In genomic region chr12:100831629-100832325, GRCm38 (mm10) we compare ENCODE assay signal across 21 mouse cellular contexts. TPM values are rescaled to one million over a fixed set of nuclear protein-coding genes. Genes with fewer than 3 reads are reported as not detected.
DNase-seq lines count a peak whose midpoint lies in the region; ATAC-seq and TF ChIP-seq lines count a peak whose summit lies in the region.
"Had no signal": no experiment of that assay in that cellular context is flagged by ENCODE, and none has a peak within 500 bp of the region (broad histone marks: within the 10 kb centered on the region; RNA-seq: fewer than 3 reads in every experiment).

No protein-coding gene starts in this region.

- H3K4me3 ChIP-seq in midbrain, embryonic 12.5 days: no peak overlapping the region
- H3K4me3 ChIP-seq in midbrain, postnatal 0 days (ENCODE audit: low read depth, low read length): no peak overlapping the region
- H3K4me3 ChIP-seq in hindbrain, embryonic 16.5 days (ENCODE audit: low read length): no peak overlapping the region
- H3K4me3 ChIP-seq: embryonic facial prominence, embryonic 12.5 days; heart, embryonic 15.5 days; hindbrain, embryonic 15.5 days; myocyte had no signal

- WGBS in midbrain, embryonic 12.5 days: 24% methylated on average over 8 of the region's 8 CpGs
- WGBS in midbrain, postnatal 0 days: 21% methylated on average over 8 of the region's 8 CpGs
- 23% methylated on average over 8 of the region's 8 CpGs for WGBS in hindbrain, embryonic 16.5 days

- H3K9ac ChIP-seq in midbrain, embryonic 12.5 days (replicated peaks): no peak overlapping the region
- H3K9ac ChIP-seq in midbrain, postnatal 0 days (replicated peaks; ENCODE audit: low read length, poor library complexity, severe bottlenecking): no peak overlapping the region
- H3K9ac ChIP-seq in hindbrain, embryonic 16.5 days (ENCODE audit: low read depth, low read length): no peak overlapping the region
- H3K9ac ChIP-seq: embryonic facial prominence, embryonic 12.5 days; heart, embryonic 15.5 days; hindbrain, embryonic 15.5 days; lung, embryonic 14.5 days had no signal

- H3K27ac ChIP-seq in midbrain, embryonic 12.5 days (replicated peaks): no peak overlapping the region
- no peak overlapping the region for H3K27ac ChIP-seq in midbrain, postnatal 0 days (ENCODE audit: low read depth, low read length)
- no peak overlapping the region for H3K27ac ChIP-seq in hindbrain, embryonic 16.5 days (ENCODE audit: low read depth, low read length)
- H3K27ac ChIP-seq: embryonic facial prominence, embryonic 12.5 days; heart, embryonic 15.5 days; hindbrain, embryonic 15.5 days had no signal

- H3K4me1 ChIP-seq in midbrain, embryonic 12.5 days: peaks cover 7% of the 10 kb centered on the region
- no peaks in the 10 kb centered on the region for H3K4me1 ChIP-seq in midbrain, postnatal 0 days (ENCODE audit: insufficient read depth, low read length)
- no peaks in the 10 kb centered on the region for H3K4me1 ChIP-seq in hindbrain, embryonic 16.5 days (ENCODE audit: control insufficient read depth, insufficient read depth, low read depth, low read length)
- H3K4me1 ChIP-seq: embryonic facial prominence, embryonic 12.5 days; heart, embryonic 15.5 days had no signal

- H3K4me2 ChIP-seq in midbrain, embryonic 12.5 days (replicated peaks): no peak overlapping the region
- H3K4me2 ChIP-seq in midbrain, postnatal 0 days (ENCODE audit: low read depth, low read length, poor library complexity, severe bottlenecking): no peak overlapping the region
- H3K4me2 ChIP-seq in hindbrain, embryonic 16.5 days (ENCODE audit: low read length): no peak overlapping the region
- H3K4me2 ChIP-seq: embryonic facial prominence, embryonic 12.5 days; heart, embryonic 15.5 days; hindbrain, embryonic 15.5 days; liver, embryonic 11.5 days; lung, embryonic 14.5 days had no signal

- TF ChIP-seq CTCF in midbrain, postnatal 0 days (IDR thresholded peaks at IDR 0.05): no peak

- no peaks in the 10 kb centered on the region for H3K27me3 ChIP-seq in midbrain, embryonic 12.5 days
- H3K27me3 ChIP-seq in midbrain, postnatal 0 days (ENCODE audit: insufficient read depth, low read length): no peaks in the 10 kb centered on the region
- no peaks in the 10 kb centered on the region for H3K27me3 ChIP-seq in hindbrain, embryonic 16.5 days (replicated peaks; ENCODE audit: control insufficient read depth, insufficient read depth, low read length)
- H3K27me3 ChIP-seq: CH12.LX; embryonic facial prominence, embryonic 12.5 days; heart, embryonic 15.5 days; hindbrain, embryonic 15.5 days had no signal

- ATAC-seq in midbrain, embryonic 12.5 days (ENCODE audit: low FRiP score, low read depth): peak; percentile 44; the same call in 1 of the 2 replicates
- no peak for ATAC-seq in midbrain, postnatal 0 days (ENCODE audit: low FRiP score)
- peak; percentile 50; the same call in 1 of the 2 replicates for ATAC-seq in hindbrain, embryonic 16.5 days

- H3K36me3 ChIP-seq in midbrain, embryonic 12.5 days: no peaks in the 10 kb centered on the region
- no peaks in the 10 kb centered on the region for H3K36me3 ChIP-seq in midbrain, postnatal 0 days (ENCODE audit: insufficient read depth, low read length)
- no peaks in the 10 kb centered on the region for H3K36me3 ChIP-seq in hindbrain, embryonic 16.5 days (ENCODE audit: control insufficient read depth, insufficient read depth, low read length)
- H3K36me3 ChIP-seq: embryonic facial prominence, embryonic 12.5 days; heart, embryonic 15.5 days; hindbrain, embryonic 15.5 days had no signal

- peak; percentile 26 for DNase-seq in embryo, embryonic 11 days
- no peak for DNase-seq in embryo, embryonic 9.5 days (ENCODE audit: extremely low spot score)
- no peak for DNase-seq in midbrain, postnatal 0 days (ENCODE audit: low spot score)
- DNase-seq in layer of hippocampus, adult 8-10 months (ENCODE audit: low spot score in 2 of 2): no peak
- no peak for DNase-seq in kidney, adult 9 months
- DNase-seq in cerebellum, adult 11-12 months: no peak
- DNase-seq: adrenal gland, postnatal 25 days; cerebellum, postnatal 14 days; kidney, adult 18-20 months; layer of hippocampus, postnatal 36 days; left cerebral cortex, postnatal 4 days; lung, embryonic 14.5 days; thymus, adult 2 months had no signal

- H3K9me3 ChIP-seq in midbrain, embryonic 12.5 days: no peaks in the 10 kb centered on the region
- no peaks in the 10 kb centered on the region for H3K9me3 ChIP-seq in midbrain, postnatal 0 days (ENCODE audit: low read length)
- H3K9me3 ChIP-seq in hindbrain, embryonic 16.5 days (ENCODE audit: control insufficient read depth, low read length): no peaks in the 10 kb centered on the region
- H3K9me3 ChIP-seq: embryonic facial prominence, embryonic 12.5 days; heart, embryonic 15.5 days; hindbrain, embryonic 15.5 days had no signal

RNA-seq across cellular contexts. Expression of gene Dglucy, which starts 52.9 kb away (rescaled TPM):
- 0.80 and 1.2 TPM in 2 replicates for polyA plus RNA-seq in midbrain, embryonic 12.5 days (2016; fragmentation: Nextera tagmentation; extraction: Ambion mirVana)
- 3.6 and 5.4 TPM in 2 replicates for total RNA-seq in midbrain, postnatal 0 days (2014; rRNA removed)
- 2.0 and 2.2 TPM in 2 replicates for polyA plus RNA-seq in midbrain, postnatal 0 days (2015; fragmentation: Nextera tagmentation; extraction: Ambion mirVana)
- 3.2 and 4.5 TPM in 2 replicates for polyA plus RNA-seq in hindbrain, embryonic 16.5 days (2015; fragmentation: Nextera tagmentation; extraction: Ambion mirVana)
- 1 to 10 TPM; 7.4 to 9.8 (median 8.0) TPM for total RNA-seq in layer of hippocampus, adult 8-10 months (2022)
